8 mouse cellular contexts compared by ENCODE assay signal in the genomic region with DNA sequence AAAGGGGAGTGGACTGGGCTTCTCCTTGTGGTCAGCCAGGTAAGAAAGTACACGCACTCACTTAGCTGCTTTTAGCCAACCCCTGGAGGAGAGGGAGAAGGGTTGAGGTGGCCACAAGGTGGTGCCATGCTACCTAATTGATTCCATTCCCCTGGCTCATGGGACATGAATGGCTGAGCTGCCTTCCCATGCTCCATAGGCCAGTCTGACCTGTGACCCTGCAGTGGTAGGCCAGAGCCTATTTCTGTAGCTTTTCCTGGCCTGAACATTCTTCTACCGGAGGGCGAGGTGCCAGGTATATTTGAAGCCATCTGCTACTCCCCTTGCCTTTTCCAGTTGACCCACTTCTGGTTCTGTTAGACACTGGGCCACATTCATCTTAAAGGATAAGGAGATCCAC. TPM values are rescaled to one million over a fixed set of nuclear protein-coding genes. Genes with fewer than 3 reads are reported as not detected.
DNase-seq lines count a peak whose midpoint lies in the region; ATAC-seq lines count a peak whose summit lies in the region.

No protein-coding gene starts in this region.

- no peaks in the 10 kb centered on the region for H3K27me3 ChIP-seq in heart, embryonic 10.5 days (ENCODE audit: insufficient read depth, poor library complexity, severe bottlenecking)
- no peaks in the 10 kb centered on the region for H3K27me3 ChIP-seq in forebrain, embryonic 10.5 days (ENCODE audit: poor library complexity, severe bottlenecking)
- no peaks in the 10 kb centered on the region for H3K27me3 ChIP-seq in midbrain, embryonic 11.5 days (ENCODE audit: control insufficient read depth, insufficient read depth, low read length)

- no peaks in the 10 kb centered on the region for H3K9me3 ChIP-seq in heart, embryonic 10.5 days
- no peaks in the 10 kb centered on the region for H3K9me3 ChIP-seq in forebrain, embryonic 10.5 days
- no peaks in the 10 kb centered on the region for H3K9me3 ChIP-seq in midbrain, embryonic 11.5 days (ENCODE audit: control insufficient read depth, low read length)

- H3K4me3 ChIP-seq in heart, embryonic 10.5 days = no peak overlapping the region
- no peak overlapping the region for H3K4me3 ChIP-seq in forebrain, embryonic 10.5 days
- no peak overlapping the region for H3K4me3 ChIP-seq in midbrain, embryonic 11.5 days (ENCODE audit: low read depth, low read length)

- 84% methylated on average over 3 of the region's 3 CpGs for WGBS in heart, embryonic 10.5 days
- WGBS in forebrain, embryonic 10.5 days = 83% methylated on average over 3 of the region's 3 CpGs
- 78% methylated on average over 3 of the region's 3 CpGs for WGBS in midbrain, embryonic 11.5 days

- intact Hi-C loops in heart, postnatal 10 days (cut with DNase I) = loop anchor here (1.0 to 5.0 kb wide), 2 partner anchors 38 to 133 kb away; partner anchors contain the start of gene Abcf3

- peak; percentile 14 to 37 for DNase-seq in heart, postnatal 10 days
- DNase-seq in heart, embryonic 10.5 days (ENCODE audit: low spot score) = no peak
- peak; percentile 63 for DNase-seq in adrenal gland, postnatal 14 days
- DNase-seq in forebrain, embryonic 10.5 days (ENCODE audit: extremely low spot score, low spot score) = peak; percentile 21
- peak; percentile 70 for DNase-seq in kidney, postnatal 10 days
- DNase-seq in midbrain, embryonic 11.5 days (ENCODE audit: low spot score, missing footprints) = peak; percentile 86
- DNase-seq in gastrocnemius, postnatal 10 days = no peak
- no peak for DNase-seq in urinary bladder, postnatal 4 days (ENCODE audit: low spot score in 2 of 2)

- no peak overlapping the region for H3K9ac ChIP-seq in midbrain, embryonic 11.5 days (ENCODE audit: low read length)

- no peak overlapping the region for H3K27ac ChIP-seq in heart, embryonic 10.5 days
- no peak overlapping the region for H3K27ac ChIP-seq in forebrain, embryonic 10.5 days
- H3K27ac ChIP-seq in midbrain, embryonic 11.5 days (ENCODE audit: low read depth, low read length) = no peak overlapping the region

- H3K36me3 ChIP-seq in heart, embryonic 10.5 days = peaks cover 70% of the 10 kb centered on the region
- H3K36me3 ChIP-seq in forebrain, embryonic 10.5 days (replicated peaks) = peaks cover 74% of the 10 kb centered on the region
- peaks cover 52% of the 10 kb centered on the region for H3K36me3 ChIP-seq in midbrain, embryonic 11.5 days (ENCODE audit: control insufficient read depth, insufficient read depth, low read length)

- H3K4me1 ChIP-seq in heart, embryonic 10.5 days = no peaks in the 10 kb centered on the region
- H3K4me1 ChIP-seq in forebrain, embryonic 10.5 days = no peaks in the 10 kb centered on the region
- no peaks in the 10 kb centered on the region for H3K4me1 ChIP-seq in midbrain, embryonic 11.5 days (ENCODE audit: control insufficient read depth, insufficient read depth, low read length)

- no peak for ATAC-seq in midbrain, embryonic 11.5 days (ENCODE audit: low FRiP score)

- no peak overlapping the region for H3K4me2 ChIP-seq in midbrain, embryonic 11.5 days

RNA-seq across cellular contexts. Expression of gene Dvl3, which starts 7.4 kb away (rescaled TPM):
- 10 to 100 TPM; 60.7 to 61.7 TPM for total RNA-seq in heart, postnatal 10 days (2021)
- polyA plus RNA-seq in heart, embryonic 10.5 days (2016; fragmentation: Nextera tagmentation; extraction: Ambion mirVana) = 24.0 and 28.6 TPM in 2 replicates
- 43.3 and 43.8 TPM in 2 replicates for total RNA-seq in adrenal gland, postnatal 14 days (2021)
- 28.8 and 30.5 TPM in 2 replicates for polyA plus RNA-seq in forebrain, embryonic 10.5 days (2016; fragmentation: Nextera tagmentation; extraction: Ambion mirVana)
- polyA plus RNA-seq in midbrain, embryonic 11.5 days (2014; fragmentation: Nextera tagmentation; extraction: Ambion mirVana) = 47.7 and 49.6 TPM in 2 replicates
- 10 to 100 TPM; 36.3 to 44.4 TPM for total RNA-seq in gastrocnemius, postnatal 10 days (2021)

RNA-seq across cellular contexts. Expression of gene Eif2b5, which starts 10.7 kb away (rescaled TPM):
- total RNA-seq in heart, postnatal 10 days (2021) = 10 to 100 TPM; 52.7 to 54.2 TPM
- 107 and 125 TPM in 2 replicates for polyA plus RNA-seq in heart, embryonic 10.5 days (2016; fragmentation: Nextera tagmentation; extraction: Ambion mirVana)
- 61.6 and 62.7 TPM in 2 replicates for total RNA-seq in adrenal gland, postnatal 14 days (2021)
- 158 and 160 TPM in 2 replicates for polyA plus RNA-seq in forebrain, embryonic 10.5 days (2016; fragmentation: Nextera tagmentation; extraction: Ambion mirVana)
- polyA plus RNA-seq in midbrain, embryonic 11.5 days (2014; fragmentation: Nextera tagmentation; extraction: Ambion mirVana) = 141 and 148 TPM in 2 replicates
- total RNA-seq in gastrocnemius, postnatal 10 days (2021) = 10 to 100 TPM; 45.1 to 46.1 TPM

RNA-seq across cellular contexts. Expression of gene Ap2m1, which starts 25.9 kb away (rescaled TPM):
- total RNA-seq in heart, postnatal 10 days (2021) = 100 to 1,000 TPM; 253 to 284 TPM
- 529 and 565 TPM in 2 replicates for polyA plus RNA-seq in heart, embryonic 10.5 days (2016; fragmentation: Nextera tagmentation; extraction: Ambion mirVana)
- 292 and 316 TPM in 2 replicates for total RNA-seq in adrenal gland, postnatal 14 days (2021)
- 628 and 638 TPM in 2 replicates for polyA plus RNA-seq in forebrain, embryonic 10.5 days (2016; fragmentation: Nextera tagmentation; extraction: Ambion mirVana)
- 867 and 919 TPM in 2 replicates for polyA plus RNA-seq in midbrain, embryonic 11.5 days (2014; fragmentation: Nextera tagmentation; extraction: Ambion mirVana)
- total RNA-seq in gastrocnemius, postnatal 10 days (2021) = 100 to 1,000 TPM; 170 to 199 TPM

RNA-seq across cellular contexts. Expression of gene Abcf3, which starts 39.0 kb away (rescaled TPM):
- 10 to 100 TPM; 62.9 to 66.2 TPM for total RNA-seq in heart, postnatal 10 days (2021)
- 49.9 and 51.7 TPM in 2 replicates for polyA plus RNA-seq in heart, embryonic 10.5 days (2016; fragmentation: Nextera tagmentation; extraction: Ambion mirVana)
- total RNA-seq in adrenal gland, postnatal 14 days (2021) = 73.4 and 77.8 TPM in 2 replicates
- 58.3 and 62.6 TPM in 2 replicates for polyA plus RNA-seq in forebrain, embryonic 10.5 days (2016; fragmentation: Nextera tagmentation; extraction: Ambion mirVana)
- 62.2 and 64.4 TPM in 2 replicates for polyA plus RNA-seq in midbrain, embryonic 11.5 days (2014; fragmentation: Nextera tagmentation; extraction: Ambion mirVana)
- 10 to 100 TPM; 51.8 to 52.5 TPM for total RNA-seq in gastrocnemius, postnatal 10 days (2021)

Comparison
In these comparisons a context has a peak if more than half of its experiments do, and no peak if none do; other contexts are left out.
1. DNase-seq: peak in heart, postnatal 10 days (2 of 2), adrenal gland, postnatal 14 days (single experiment), forebrain, embryonic 10.5 days (single experiment), kidney, postnatal 10 days (single experiment) and midbrain, embryonic 11.5 days (single experiment); none in heart, embryonic 10.5 days (single experiment), gastrocnemius, postnatal 10 days (single experiment) and urinary bladder, postnatal 4 days (0 of 2).